Mouse (Mus musculus): Measurements from ENCODE around the gene Defb48.
A peak's percentile ranks its signal among the peaks of the same experiment; 100 is the strongest.

Defb48 gene

GRCm38 (mm10) chr14:62928101-62928541 is 56.2 kb downstream of the Defb48 start:
- DNase-seq = peak; percentile 20

Data from right cerebral cortex, postnatal 25 days (tissue).